Mouse (Mus musculus): Measurements from ENCODE around the gene Atp6v1b1.

Atp6v1b1 gene

GRCm38 (mm10) chr6:83742761-83743160 is at the start of gene Atp6v1b1:
Gene Atp6v1b1, plus strand, starts transcription at chr6:83742990.
- DNase-seq = peak; percentile 76

- DNase-seq = no peak
Measured at GRCm38 (mm10) chr6:83693835-83694234, 49.0 kb upstream of the Atp6v1b1 start.

GRCm38 (mm10) chr6:83695731-83696130 is 47.1 kb upstream of the Atp6v1b1 start:
- no peak for DNase-seq

DNA sequence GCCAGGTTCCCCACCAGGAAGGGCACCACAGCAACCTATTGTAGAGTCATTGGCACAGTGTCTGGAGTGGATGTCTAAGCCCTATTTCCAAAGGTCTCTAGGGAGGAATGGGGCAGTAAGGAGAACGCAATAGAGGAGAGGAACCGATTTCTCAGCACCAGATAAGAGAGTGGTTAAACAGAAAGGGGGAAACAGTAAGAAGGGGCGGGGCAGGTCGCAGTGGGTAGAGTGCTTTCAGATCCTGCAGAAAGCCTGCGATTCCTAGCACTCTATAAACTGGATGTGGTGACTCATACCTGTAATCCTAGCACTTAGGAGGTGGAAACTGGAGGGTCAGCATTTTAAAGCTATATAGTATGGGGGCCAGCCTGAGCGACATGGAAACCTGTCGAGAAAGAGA is 46.1 kb upstream of the Atp6v1b1 start:
- DNase-seq = no peak

- DNase-seq = no peak
Measured at GRCm38 (mm10) chr6:83697932-83698331, 44.9 kb upstream of the Atp6v1b1 start.

- no peak for DNase-seq
Measured at GRCm38 (mm10) chr6:83699971-83700370, 42.8 kb upstream of the Atp6v1b1 start.

- no peak for DNase-seq
Measured at GRCm38 (mm10) chr6:83701001-83701400, 41.8 kb upstream of the Atp6v1b1 start.

GRCm38 (mm10) chr6:83702146-83702999 is 40.4 kb upstream of the Atp6v1b1 start:
- no peak for DNase-seq

DNA sequence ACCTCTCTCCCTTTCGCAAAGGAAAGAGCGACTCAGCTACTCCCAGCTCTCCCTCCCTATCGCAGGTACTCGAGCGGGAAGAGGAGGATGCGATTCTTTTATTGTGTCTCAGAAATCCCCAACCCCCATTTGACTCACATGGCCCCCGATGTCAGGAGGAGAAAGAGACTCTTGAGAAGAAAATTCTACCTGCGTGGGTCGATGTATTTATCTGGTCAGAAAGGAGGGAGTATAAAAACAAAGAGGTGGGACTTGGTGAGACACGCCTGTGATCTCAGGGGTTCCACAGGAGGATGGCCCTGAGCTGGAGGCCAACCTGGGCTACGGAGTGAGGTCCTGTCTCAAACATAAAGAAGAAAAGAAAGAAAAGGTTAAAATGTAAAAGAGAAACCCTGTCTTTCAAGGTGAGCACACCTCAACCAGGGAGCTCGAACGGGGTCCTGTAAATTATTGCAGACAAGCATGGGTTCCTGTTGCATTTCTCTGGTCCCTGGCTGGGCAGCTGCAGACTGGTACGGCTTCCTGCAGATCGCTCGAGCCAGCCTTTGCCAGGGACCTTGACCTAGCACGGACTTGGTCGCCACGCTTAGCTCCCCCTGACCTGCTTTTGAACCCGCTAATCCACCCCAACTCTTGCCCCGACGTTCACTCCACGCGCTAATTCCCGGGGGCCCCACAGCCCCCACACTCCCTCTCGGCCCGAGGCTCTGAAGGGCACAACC is 39.6 kb upstream of the Atp6v1b1 start:
- no peak for DNase-seq

DNA sequence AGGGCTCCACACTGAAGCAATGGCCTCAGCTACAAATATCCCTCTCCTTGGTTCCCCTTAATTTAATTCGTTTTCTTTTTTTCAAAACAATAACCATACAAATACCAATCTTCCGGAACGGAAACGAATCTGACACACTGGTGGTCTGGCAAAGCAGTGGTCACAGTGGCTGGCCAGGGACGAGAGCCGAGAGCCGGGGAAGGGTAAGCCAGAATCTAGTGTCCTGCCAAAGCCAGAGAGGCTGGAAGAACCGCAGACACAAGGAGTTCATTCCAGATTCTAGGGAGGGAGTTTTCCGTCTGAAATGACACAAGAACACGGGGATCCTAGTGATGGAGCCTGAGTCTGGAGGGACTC is 39.1 kb upstream of the Atp6v1b1 start:
- DNase-seq = no peak

- no peak for DNase-seq
Measured at GRCm38 (mm10) chr6:83704294-83704693, 38.5 kb upstream of the Atp6v1b1 start.

- DNase-seq = no peak
Measured at GRCm38 (mm10) chr6:83704701-83705100, 38.1 kb upstream of the Atp6v1b1 start.

- DNase-seq = no peak
Measured at GRCm38 (mm10) chr6:83707738-83708510, 34.9 kb upstream of the Atp6v1b1 start.

GRCm38 (mm10) chr6:83710361-83711066 is 32.3 kb upstream of the Atp6v1b1 start:
- DNase-seq = no peak

GRCm38 (mm10) chr6:83711067-83711675 is 31.6 kb upstream of the Atp6v1b1 start, which contains the start of gene Vax2:
Gene Vax2, plus strand, starts transcription at chr6:83711264.
- peak; percentile 37 for DNase-seq

GRCm38 (mm10) chr6:83711725-83712475 is 30.9 kb upstream of the Atp6v1b1 start:
- DNase-seq = no peak

DNA sequence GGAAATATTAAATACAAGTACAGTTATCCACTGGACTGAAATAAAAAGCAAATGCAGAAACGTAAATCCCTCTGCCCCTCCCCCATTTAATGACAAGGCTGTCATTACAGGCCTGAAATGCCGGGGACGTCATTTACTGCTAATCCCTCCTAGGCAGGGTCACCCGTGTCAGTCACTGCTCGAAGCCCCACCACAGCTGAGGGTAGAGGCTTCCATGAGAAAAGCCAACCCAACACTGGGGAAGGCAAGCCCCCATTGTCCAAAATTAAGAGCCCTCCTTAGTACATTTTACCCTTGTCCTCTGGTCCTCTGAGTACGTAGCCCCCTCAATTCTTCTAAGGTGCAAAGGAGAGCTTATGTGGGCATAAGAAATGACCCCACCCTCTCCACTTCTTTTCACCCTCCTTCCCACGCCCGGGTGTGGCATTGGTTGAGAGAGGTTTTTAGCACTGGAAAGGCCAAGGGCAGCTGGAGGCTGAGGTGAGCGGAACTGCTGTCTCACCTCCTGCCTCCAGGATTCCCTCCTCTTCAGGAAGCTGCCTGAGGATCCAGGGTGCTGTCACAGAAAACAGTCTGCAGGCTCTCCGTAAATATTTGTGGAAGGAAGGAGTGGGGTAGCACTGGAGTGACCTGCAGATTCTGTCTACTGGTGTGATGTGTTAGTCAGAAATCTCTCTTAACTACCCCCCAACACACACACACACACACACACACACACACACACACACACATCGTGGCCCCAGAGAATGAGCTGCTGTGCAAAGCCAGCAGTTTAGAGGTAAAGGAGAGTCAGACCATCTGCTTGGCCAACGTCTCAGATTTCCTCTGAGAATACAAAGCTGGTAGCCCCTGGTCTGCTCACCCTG is 29.3 kb upstream of the Atp6v1b1 start:
- no peak for DNase-seq

- DNase-seq = no peak
Measured at GRCm38 (mm10) chr6:83714221-83715123, 28.3 kb upstream of the Atp6v1b1 start.

DNA sequence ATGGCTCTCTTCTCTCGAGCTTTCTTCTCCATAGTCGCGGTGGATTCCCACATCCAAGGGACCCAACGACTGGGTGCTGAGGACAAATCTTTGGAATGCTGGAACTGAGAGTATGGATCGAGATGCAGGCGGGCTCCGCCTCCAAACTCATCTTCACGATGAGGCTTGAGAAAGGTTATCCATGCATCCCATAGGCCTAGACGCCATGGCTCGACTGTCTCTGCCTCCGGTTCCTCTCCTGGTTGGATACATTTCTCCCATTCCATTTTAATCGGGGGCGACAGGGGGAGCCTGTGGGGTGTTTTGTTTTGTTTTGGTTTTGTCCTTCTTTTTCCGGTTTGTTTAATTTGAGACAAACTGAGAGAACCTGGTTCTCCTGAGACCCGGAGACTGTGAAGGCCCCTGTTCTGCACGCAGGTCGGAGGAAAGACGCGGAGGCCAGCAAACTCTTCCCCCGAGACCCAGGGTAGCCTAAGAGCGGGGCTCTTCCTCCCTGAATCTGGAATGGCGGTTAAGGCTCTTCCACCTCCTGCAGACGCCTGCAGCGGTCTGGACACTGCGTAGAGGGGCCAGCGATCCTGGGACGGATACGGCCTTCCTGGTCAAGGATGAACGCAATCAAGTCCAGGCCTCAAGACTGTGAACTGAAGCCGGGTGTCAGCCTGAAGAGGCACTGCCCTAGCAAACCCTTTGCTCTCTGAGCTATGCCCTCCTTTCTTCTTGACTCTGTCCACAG is 27.2 kb upstream of the Atp6v1b1 start:
- no peak for DNase-seq

All from kidney, adult 11 months (tissue).